Mouse (Mus musculus) cerebellum, adult 2 months (tissue): ENCODE results near the gene Borcs6.

Source experiments
- CTCF ChIP-seq: fragments of 200-500 bp; IDR thresholded peaks from 2 replicates; pipeline ENCODE4 v1.5.1; 2011; ENCODE audit warnings: low read depth, mild to moderate bottlenecking, control low read depth, low read length, moderate library complexity, borderline replicate concordance; ENCODE audit not compliant: insufficient read depth
- POLR2A ChIP-seq: fragments of 200-500 bp; IDR thresholded peaks from 2 replicates; pipeline ENCODE4 v1.6.1; 2011; ENCODE audit warnings: low read length, control low read depth, borderline replicate concordance; ENCODE audit not compliant: insufficient read depth

DNA sequence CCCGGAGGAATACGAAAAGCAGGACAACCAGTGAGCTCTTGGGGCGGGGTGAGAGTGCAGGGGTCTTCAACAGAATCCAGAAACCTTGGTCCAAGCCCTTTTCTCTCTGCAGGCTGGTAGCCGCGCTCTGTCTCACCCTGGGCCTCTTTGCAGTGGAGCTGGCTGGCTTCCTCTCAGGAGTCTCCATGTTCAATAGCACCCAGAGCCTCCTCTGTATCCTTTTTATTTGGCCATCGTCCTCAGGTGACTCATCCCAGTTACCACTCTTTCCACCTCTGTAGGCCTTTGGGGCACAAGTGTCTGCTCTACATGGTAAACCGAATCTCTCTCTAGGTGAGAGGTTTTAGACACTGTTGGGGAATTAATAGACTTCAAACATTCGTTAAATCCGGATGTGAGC lies 11.7 kb downstream of the Borcs6 start:
- no peak for TF ChIP-seq CTCF
- no peak for TF ChIP-seq POLR2A
